Mouse (Mus musculus) kidney, embryonic 15.5 days (tissue): ENCODE data around the gene Ube2v1. TPM values are rescaled to one million over a fixed set of nuclear protein-coding genes. Genes with fewer than 3 reads are reported as not detected.

Experiments used
- ATAC-seq: fragments of 200-750 bp; cut with Nextera tagmentation; replicated peaks from 2 replicates; pipeline ENCODE4 v1.8.0; 2017; ENCODE audit warnings: moderate TSS enrichment; ENCODE audit not compliant: low FRiP score
- H3K27ac ChIP-seq: fragments of 300-500 bp; sonication (generic); 2 replicates; pipeline ENCODE4 v1.5.1; 2015; ENCODE audit warnings: mild to moderate bottlenecking, inconsistent platforms
- H3K27me3 ChIP-seq: fragments of 300-500 bp; sonication (generic); 2 replicates; pipeline ENCODE4 v1.6.1; 2015; ENCODE audit warnings: inconsistent platforms
- H3K36me3 ChIP-seq: fragments of 300-500 bp; sonication (generic); 2 replicates; pipeline ENCODE4 v1.6.1; 2015; ENCODE audit warnings: inconsistent platforms
- H3K4me1 ChIP-seq: fragments of 300-500 bp; sonication (generic); 2 replicates; pipeline ENCODE4 v1.6.1; 2015; ENCODE audit warnings: inconsistent platforms
- H3K4me2 ChIP-seq: fragments of 300-500 bp; sonication (generic); 2 replicates; pipeline ENCODE4 v1.6.1; 2015; ENCODE audit warnings: moderate library complexity, mild to moderate bottlenecking, inconsistent platforms
- H3K4me3 ChIP-seq: fragments of 300-500 bp; sonication (generic); replicated peaks from 2 replicates; pipeline ENCODE4 v1.5.1; 2015; ENCODE audit warnings: mild to moderate bottlenecking, inconsistent platforms
- H3K9ac ChIP-seq: fragments of 300-500 bp; sonication (generic); 2 replicates; pipeline ENCODE4 v1.6.1; 2015; ENCODE audit warnings: mild to moderate bottlenecking, inconsistent platforms
- H3K9me3 ChIP-seq: fragments of 300-500 bp; sonication (generic); replicated peaks from 2 replicates; pipeline ENCODE4 v1.6.1; 2016; ENCODE audit warnings: inconsistent platforms
- WGBS: fragments of 180-500 bp; shearing (Covaris S2); methylation state at CpG from one replicate; pipeline ENCODE4 v1.1.7; 2015; ENCODE audit warnings: mixed read lengths; 5-methylcytosine and 5-hydroxymethylcytosine counted together
- polyA plus RNA-seq: library from polyadenylated mRNA; unstranded; fragments of >200 nt; fragmentation: Nextera tagmentation; extraction: Ambion mirVana; gene quantifications from 2 replicates; pipeline ENCODE4 v1.2.1, GENCODE M21; 2015

Ube2v1 gene
- polyA plus RNA-seq = 284 and 313 TPM in 2 replicates

GRCm38 (mm10) chr2:167631591-167632448 lies at the start of gene Ube2v1:
Gene Ube2v1, minus strand, starts transcription at chr2:167632095.
- H3K9ac ChIP-seq = peak within 1 kb of the TSS; percentile 92
- H3K36me3 ChIP-seq = peaks cover 21% of the 10 kb centered on the region
- no peaks in the 10 kb centered on the region for H3K9me3 ChIP-seq
- H3K27me3 ChIP-seq = no peaks in the 10 kb centered on the region
- peak; percentile 82 for ATAC-seq
- peak within 1 kb of the TSS; percentile 93 for H3K27ac ChIP-seq
- WGBS = under 1% methylated on average over 78 of the region's 87 CpGs
- peaks cover 67% of the 10 kb centered on the region for H3K4me1 ChIP-seq
- H3K4me2 ChIP-seq = peak within 1 kb of the TSS; percentile 87
- peak within 1 kb of the TSS; percentile 93 for H3K4me3 ChIP-seq

DNA sequence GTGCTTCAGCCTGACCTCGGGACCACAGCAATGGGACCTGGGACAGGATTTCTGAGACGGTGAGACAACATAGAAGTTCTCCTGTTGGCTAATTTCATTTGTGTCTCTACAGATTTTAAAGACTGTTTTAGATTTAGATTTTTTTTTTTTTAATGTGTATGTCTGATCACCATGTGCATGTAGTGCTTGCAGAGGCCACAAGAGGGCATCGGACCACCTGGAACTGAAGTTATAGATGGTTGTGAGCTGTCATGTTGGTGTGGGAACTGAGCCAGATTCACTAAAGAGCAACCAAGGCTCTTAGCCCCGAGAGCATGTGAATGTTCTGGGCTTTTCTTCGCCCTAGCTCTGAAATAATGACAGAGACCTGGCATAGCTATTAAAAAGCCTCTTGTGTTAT lies 48.8 kb upstream of the Ube2v1 start:
- H3K27me3 ChIP-seq = peaks cover 2% of the 10 kb centered on the region; the same call in 1 of the 2 replicates
- 0 out of 2 replicates have a peak, but pooled peaks cover 6% of the 10 kb centered on the region for H3K4me1 ChIP-seq
- no peak overlapping the region for H3K4me3 ChIP-seq
- no peaks in the 10 kb centered on the region for H3K9me3 ChIP-seq
- ATAC-seq = no peak
- WGBS = 57% methylated on average over 5 of the region's 5 CpGs
- no peak overlapping the region for H3K9ac ChIP-seq
- H3K27ac ChIP-seq = no peak overlapping the region
- no peak overlapping the region for H3K4me2 ChIP-seq
- no peaks in the 10 kb centered on the region for H3K36me3 ChIP-seq

DNA sequence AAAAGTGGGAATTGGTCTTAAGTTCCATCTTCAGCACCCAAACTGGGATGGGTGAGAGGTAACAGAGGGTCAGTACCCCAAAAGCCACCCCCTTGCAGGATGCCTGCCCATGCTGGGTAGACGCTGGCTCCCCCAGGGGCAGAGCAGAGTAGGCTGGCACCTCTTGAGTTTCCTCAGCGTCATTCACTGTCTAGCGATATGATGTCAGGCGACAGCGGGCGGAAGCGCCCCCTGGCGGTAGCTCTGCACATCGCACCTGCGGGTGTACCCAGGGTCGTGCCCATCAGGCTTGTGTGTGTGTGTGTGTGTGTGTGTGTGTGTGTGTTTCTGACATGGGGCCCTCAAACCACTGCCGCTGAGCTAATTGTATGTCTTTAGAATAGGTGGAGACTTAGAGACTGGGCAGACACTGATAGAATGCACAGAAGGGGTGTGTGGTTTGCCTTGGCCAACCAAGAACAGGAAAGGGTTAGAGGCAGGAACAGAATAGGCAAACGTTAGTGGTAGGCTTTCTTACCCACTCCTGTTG lies 48.1 kb upstream of the Ube2v1 start:
- Histone ChIP-seq H3K4me2 (no peak overlapping the region), H3K4me1 (0 out of 2 replicates have a peak, but pooled peaks cover 6% of the 10 kb centered on the region), H3K36me3 (no peaks in the 10 kb centered on the region), H3K4me3 (no peak overlapping the region), H3K27ac (no peak overlapping the region), H3K9me3 (no peaks in the 10 kb centered on the region), H3K27me3 (0 out of 2 replicates have a peak, but pooled peaks cover 2% of the 10 kb centered on the region), H3K9ac (no peak overlapping the region)
- 2% methylated on average over 13 of the region's 13 CpGs for WGBS
- ATAC-seq = peak; percentile 63

DNA sequence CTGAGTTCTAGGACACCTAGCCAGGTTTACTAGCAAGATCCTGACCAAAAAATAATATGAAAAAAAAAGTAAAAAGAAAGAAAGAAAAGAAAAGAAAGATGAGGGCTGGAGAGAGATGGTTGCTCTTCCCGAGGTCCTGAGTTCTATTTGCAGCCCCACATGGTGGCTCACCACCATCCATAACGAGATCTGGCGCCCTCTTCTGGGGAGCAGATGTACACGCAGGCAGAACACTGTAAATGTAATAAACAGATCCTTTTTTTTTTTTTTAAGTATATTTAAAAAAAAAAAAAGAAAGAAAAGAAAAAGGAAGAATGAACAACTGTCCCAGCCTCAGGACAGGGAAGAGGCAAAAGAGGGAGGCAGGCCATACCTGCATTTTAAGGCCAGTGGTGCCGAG lies 46.7 kb upstream of the Ube2v1 start:
- 49% methylated on average over 5 of the region's 5 CpGs for WGBS

GRCm38 (mm10) chr2:167675120-167675909 lies 43.4 kb upstream of the Ube2v1 start:
- Histone ChIP-seq H3K4me2 (no peak overlapping the region), H3K9ac (no peak overlapping the region), H3K27me3 (no peaks in the 10 kb centered on the region), H3K27ac (no peak overlapping the region), H3K9me3 (no peaks in the 10 kb centered on the region), H3K4me1 (peaks cover 10% of the 10 kb centered on the region), H3K4me3 (no peak overlapping the region), H3K36me3 (no peaks in the 10 kb centered on the region)
- no peak for ATAC-seq
- WGBS = 38% methylated on average over 14 of the region's 14 CpGs

More for the DNA sequence above, 46.7 kb upstream of the Ube2v1 start:
- Histone ChIP-seq H3K27me3 (no peaks in the 10 kb centered on the region), H3K9ac (no peak overlapping the region), H3K27ac (no peak overlapping the region), H3K4me3 (no peak overlapping the region), H3K36me3 (no peaks in the 10 kb centered on the region), H3K4me2 (no peak overlapping the region), H3K9me3 (no peaks in the 10 kb centered on the region), H3K4me1 (0 out of 2 replicates have a peak, but pooled peaks cover 6% of the 10 kb centered on the region)
- ATAC-seq = no peak

DNA sequence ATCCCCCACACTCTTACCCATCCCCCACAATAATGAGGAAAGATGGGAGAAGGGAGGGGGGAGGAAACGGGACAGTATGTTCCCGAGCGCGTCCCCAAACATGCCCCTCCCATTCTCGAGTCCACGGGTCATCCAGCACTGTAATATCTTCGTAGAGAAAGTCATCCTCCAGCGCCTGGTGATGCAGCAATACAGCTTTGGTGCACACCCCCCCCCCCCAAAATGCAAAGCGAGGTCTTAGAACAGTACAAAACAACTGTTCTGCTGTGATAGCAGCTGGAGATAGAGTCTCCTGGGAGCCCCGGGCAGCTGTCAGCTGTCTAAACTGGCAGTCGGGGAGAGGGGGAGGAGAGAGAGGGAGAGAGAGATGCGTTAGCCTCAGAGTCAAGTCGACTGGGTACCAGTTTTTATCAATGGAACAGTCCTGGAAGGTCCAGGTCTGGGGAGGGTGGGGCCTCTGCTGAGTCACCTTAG lies 40.4 kb upstream of the Ube2v1 start:
- no peaks in the 10 kb centered on the region for H3K9me3 ChIP-seq
- H3K36me3 ChIP-seq = no peaks in the 10 kb centered on the region
- peak overlapping the region; percentile 28; the same call in 1 of the 2 replicates for H3K4me2 ChIP-seq
- WGBS = 35% methylated on average over 13 of the region's 13 CpGs
- peaks cover 4% of the 10 kb centered on the region for H3K4me1 ChIP-seq
- no peak overlapping the region for H3K9ac ChIP-seq
- no peak overlapping the region for H3K27ac ChIP-seq
- H3K4me3 ChIP-seq = no peak overlapping the region
- ATAC-seq = no peak
- H3K27me3 ChIP-seq = no peaks in the 10 kb centered on the region

DNA sequence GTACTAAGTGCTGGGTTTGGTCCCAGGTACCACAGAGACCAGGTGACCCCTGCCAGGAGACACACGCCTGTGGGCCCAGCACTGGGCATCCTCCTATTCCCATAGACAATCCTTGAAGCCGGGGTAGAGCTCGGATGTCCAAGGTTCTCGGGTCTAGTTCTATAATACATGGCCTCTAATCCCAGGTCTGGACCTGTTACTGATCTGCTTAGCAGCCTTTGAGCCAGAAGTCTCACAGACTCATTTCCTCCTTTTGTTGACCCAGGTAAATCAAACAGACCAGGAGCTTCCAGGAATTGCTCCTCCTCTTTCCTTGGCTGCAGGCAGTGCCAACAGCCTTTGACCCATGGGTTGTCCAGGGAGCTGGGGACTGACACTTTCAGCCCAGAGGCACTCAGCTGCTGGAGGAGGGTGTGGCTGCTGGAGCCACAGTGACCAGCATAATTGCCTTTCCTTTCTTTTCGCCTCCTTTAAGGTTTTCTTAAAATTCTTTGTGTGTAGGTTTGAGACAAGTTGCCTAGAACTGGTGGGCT lies 39.3 kb upstream of the Ube2v1 start:
- WGBS = 71% methylated on average over 5 of the region's 5 CpGs

DNA sequence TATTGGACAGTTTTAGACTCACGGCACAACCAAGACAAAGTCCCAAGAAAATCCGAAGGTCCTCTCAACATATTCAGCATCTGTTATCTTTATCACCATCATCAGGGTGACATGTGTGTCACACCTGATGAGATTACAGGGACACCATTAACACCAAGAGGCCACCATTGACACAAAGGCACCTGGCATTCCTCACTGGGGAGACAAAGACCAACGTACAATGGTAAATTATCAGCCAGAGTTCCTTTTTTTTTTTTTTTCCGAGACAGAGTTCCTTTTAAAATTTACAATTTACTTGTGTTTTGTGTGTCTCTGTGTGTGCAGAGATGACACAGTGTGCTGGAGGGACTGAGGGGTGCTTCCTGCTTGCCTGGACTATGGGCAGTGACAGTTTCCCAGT lies 37.5 kb upstream of the Ube2v1 start:
- 69% methylated on average over 4 of the region's 4 CpGs for WGBS
- no peak overlapping the region for H3K9ac ChIP-seq
- ATAC-seq = no peak
- H3K4me2 ChIP-seq = no peak overlapping the region
- no peak overlapping the region for H3K27ac ChIP-seq
- H3K9me3 ChIP-seq = no peaks in the 10 kb centered on the region
- H3K27me3 ChIP-seq = no peaks in the 10 kb centered on the region
- H3K36me3 ChIP-seq = no peaks in the 10 kb centered on the region
- peaks cover 4% of the 10 kb centered on the region for H3K4me1 ChIP-seq
- H3K4me3 ChIP-seq = no peak overlapping the region

More for the DNA sequence above, 39.3 kb upstream of the Ube2v1 start:
- H3K27ac ChIP-seq = no peak overlapping the region
- no peaks in the 10 kb centered on the region for H3K9me3 ChIP-seq
- no peak overlapping the region for H3K9ac ChIP-seq
- no peak for ATAC-seq
- H3K4me1 ChIP-seq = peaks cover 4% of the 10 kb centered on the region
- H3K36me3 ChIP-seq = no peaks in the 10 kb centered on the region
- H3K4me3 ChIP-seq = no peak overlapping the region
- no peaks in the 10 kb centered on the region for H3K27me3 ChIP-seq
- no peak overlapping the region for H3K4me2 ChIP-seq

GRCm38 (mm10) chr2:167668426-167668825 lies 36.5 kb upstream of the Ube2v1 start:
- 72% methylated on average over 5 of the region's 5 CpGs for whole genome bisulfite sequencing
- Histone ChIP-seq H3K4me3 (no peak overlapping the region), H3K27me3 (no peaks in the 10 kb centered on the region), H3K27ac (no peak overlapping the region), H3K36me3 (no peaks in the 10 kb centered on the region), H3K9ac (no peak overlapping the region), H3K4me1 (peaks cover 4% of the 10 kb centered on the region), H3K4me2 (no peak overlapping the region), H3K9me3 (no peaks in the 10 kb centered on the region)
- ATAC-seq = no peak; the same call in 1 of the 2 replicates

- H3K9me3 ChIP-seq = no peaks in the 10 kb centered on the region
- H3K9ac ChIP-seq = no peak overlapping the region
- peaks cover 9% of the 10 kb centered on the region for H3K4me1 ChIP-seq
- no peak for ATAC-seq
- no peak overlapping the region for H3K27ac ChIP-seq
- peaks cover 6% of the 10 kb centered on the region; the same call in 1 of the 2 replicates for H3K27me3 ChIP-seq
- H3K4me3 ChIP-seq = no peak overlapping the region
- WGBS = 77% methylated on average over 18 of the region's 18 CpGs
- H3K36me3 ChIP-seq = no peaks in the 10 kb centered on the region
- no peak overlapping the region for H3K4me2 ChIP-seq
Measured at GRCm38 (mm10) chr2:167665972-167666713, 34.2 kb upstream of the Ube2v1 start.

- Histone ChIP-seq H3K27me3 (peaks cover 6% of the 10 kb centered on the region; the same call in 1 of the 2 replicates), H3K36me3 (no peaks in the 10 kb centered on the region), H3K4me1 (peaks cover 39% of the 10 kb centered on the region), H3K4me3 (no peak overlapping the region; the same call in 1 of the 2 replicates), H3K9me3 (no peaks in the 10 kb centered on the region), H3K27ac (no peak overlapping the region), H3K9ac (no peak overlapping the region), H3K4me2 (peak overlapping the region; percentile 96; the same call in 1 of the 2 replicates)
- no peak for ATAC-seq
- WGBS = 40% methylated on average over 6 of the region's 6 CpGs
Measured at GRCm38 (mm10) chr2:167662713-167663112, 30.8 kb upstream of the Ube2v1 start.
